Mouse (Mus musculus) small intestine, adult 2 months (tissue): ENCODE measurements around the gene Selenos. TPM values are rescaled to one million over a fixed set of nuclear protein-coding genes. Genes with fewer than 3 reads are reported as not detected.
"Not testable (repeated sequence)": the region's sequence is repeated elsewhere in the genome, so short reads cannot be mapped to it uniquely, and the experiment has no call there.

Experiments used
- H3K27ac ChIP-seq: fragments of 200-500 bp; 2 replicates; pipeline ENCODE4 v1.5.1; 2012; ENCODE audit warnings: low read depth, low read length, control low read depth, inconsistent platforms; ENCODE audit not compliant: insufficient read depth
- H3K27me3 ChIP-seq: fragments of 200-500 bp; 2 replicates; pipeline ENCODE4 v1.6.1; 2012; ENCODE audit warnings: mild to moderate bottlenecking, moderate library complexity, low read length, inconsistent platforms; ENCODE audit not compliant: control insufficient read depth, insufficient read depth
- H3K36me3 ChIP-seq: fragments of 200-500 bp; 2 replicates; pipeline ENCODE4 v1.6.1; 2012; ENCODE audit warnings: mild to moderate bottlenecking, low read length, control low read depth, inconsistent platforms; ENCODE audit not compliant: control insufficient read depth, insufficient read depth
- H3K4me1 ChIP-seq: fragments of 200-500 bp; 2 replicates; pipeline ENCODE4 v1.6.1; 2012; ENCODE audit warnings: low read length, inconsistent platforms, mixed read lengths; ENCODE audit not compliant: control insufficient read depth, insufficient read depth, insufficient read length
- H3K4me3 ChIP-seq: fragments of 200-500 bp; 2 replicates; pipeline ENCODE4 v1.5.1; 2012; ENCODE audit warnings: low read depth, mild to moderate bottlenecking, control low read depth, inconsistent platforms, low read length, moderate library complexity
- CTCF ChIP-seq: fragments of 200-500 bp; IDR thresholded peaks from 2 replicates; pipeline ENCODE4 v1.5.1; 2012; ENCODE audit warnings: low read depth, mild to moderate bottlenecking, control low read depth, inconsistent platforms, low read length, moderate library complexity, mixed read lengths; ENCODE audit not compliant: insufficient replicate concordance, insufficient read length; ENCODE audit errors: extremely low read depth
- POLR2A ChIP-seq: fragments of 200-500 bp; IDR thresholded peaks from 2 replicates; pipeline ENCODE4 v1.6.1; 2012; ENCODE audit warnings: low read depth, mild to moderate bottlenecking, control low read depth, inconsistent platforms, low read length, moderate library complexity
- WGBS: fragments of 180-500 bp; shearing (Covaris S2); methylation state at CpG from one replicate; pipeline ENCODE4 v1.1.7; 2018; 5-methylcytosine and 5-hydroxymethylcytosine counted together
- polyA plus RNA-seq: library from polyadenylated mRNA; depleted of rRNA; stranded (reverse); fragments of >200 nt; gene quantifications from 2 replicates; pipeline ENCODE4 v1.2.3, GENCODE M21; 2012

The Selenos gene
- polyA plus RNA-seq, 1 experiment = 123 TPM

GRCm38 (mm10) chr7:66044617-66045016 lies 34.8 kb upstream of the Selenos start:
- Histone ChIP-seq H3K27me3 (no peaks in the 10 kb centered on the region), H3K4me3 (no peak overlapping the region), H3K36me3 (no peaks in the 10 kb centered on the region), H3K4me1 (no peaks in the 10 kb centered on the region), H3K27ac (no peak overlapping the region)
- WGBS = 34% methylated on average over 9 of the region's 9 CpGs
- no peak for TF ChIP-seq POLR2A
- no peak for TF ChIP-seq CTCF

- H3K27ac ChIP-seq = no peak overlapping the region
- no peaks in the 10 kb centered on the region for H3K27me3 ChIP-seq
- no peaks in the 10 kb centered on the region for H3K36me3 ChIP-seq
- no peaks in the 10 kb centered on the region for H3K4me1 ChIP-seq
- H3K4me3 ChIP-seq = no peak overlapping the region
- WGBS = 74% methylated on average over 17 of the region's 17 CpGs
- TF ChIP-seq POLR2A (no peak), CTCF (no peak)
Observed at GRCm38 (mm10) chr7:66046921-66047918, 32.2 kb upstream of the Selenos start.

GRCm38 (mm10) chr7:66047975-66048374 lies 31.5 kb upstream of the Selenos start:
- Histone ChIP-seq H3K4me1 (no peaks in the 10 kb centered on the region), H3K4me3 (no peak overlapping the region), H3K27me3 (no peaks in the 10 kb centered on the region), H3K27ac (no peak overlapping the region), H3K36me3 (no peaks in the 10 kb centered on the region)
- TF ChIP-seq CTCF = no peak
- TF ChIP-seq POLR2A = no peak
- 83% methylated on average over 4 of the region's 4 CpGs for WGBS

- Histone ChIP-seq H3K36me3 (no peaks in the 10 kb centered on the region), H3K27ac (no peak overlapping the region), H3K4me1 (no peaks in the 10 kb centered on the region), H3K27me3 (no peaks in the 10 kb centered on the region), H3K4me3 (no peak overlapping the region)
- 86% methylated on average over 12 of the region's 12 CpGs for WGBS
- TF ChIP-seq POLR2A (no peak), CTCF (no peak)
Observed at GRCm38 (mm10) chr7:66048446-66049230, 30.8 kb upstream of the Selenos start.

- TF ChIP-seq CTCF (no peak), POLR2A (no peak)
Observed at GRCm38 (mm10) chr7:66053946-66054483, 25.4 kb upstream of the Selenos start.

GRCm38 (mm10) chr7:66055356-66055755 lies 24.1 kb upstream of the Selenos start:
- H3K27me3 ChIP-seq, H3K36me3 ChIP-seq, H3K27ac ChIP-seq, H3K4me1 ChIP-seq, H3K4me3 ChIP-seq: not testable (repeated sequence)
- WGBS = 2% methylated on average over 2 of the region's 2 CpGs

More at GRCm38 (mm10) chr7:66053946-66054483, 25.4 kb upstream of the Selenos start:
- Histone ChIP-seq H3K4me1 (no peaks in the 10 kb centered on the region), H3K27me3 (no peaks in the 10 kb centered on the region), H3K36me3 (no peaks in the 10 kb centered on the region), H3K4me3 (no peak overlapping the region), H3K27ac (no peak overlapping the region)
- 93% methylated on average over 4 of the region's 4 CpGs for WGBS

GRCm38 (mm10) chr7:66058703-66059102 lies 20.7 kb upstream of the Selenos start, which contains the start of gene Snrpa1:
TSS of gene Snrpa1 (plus strand) at chr7:66059003.
- Histone ChIP-seq H3K27me3 (no peaks in the 10 kb centered on the region), H3K36me3 (peaks cover 3% of the 10 kb centered on the region), H3K27ac (no peak within 1 kb of the TSS), H3K4me1 (no peaks in the 10 kb centered on the region; the same call in 1 of the 2 replicates), H3K4me3 (peak within 1 kb of the TSS; percentile 78)
- 91% methylated on average over 1 of the region's 1 CpGs for WGBS
- TF ChIP-seq CTCF (no peak), POLR2A (no peak)
